Mouse (Mus musculus) G1E (cell line): ENCODE measurements around the gene Fam189a1.

Experiments
- CTCF ChIP-seq: IDR thresholded peaks from 2 replicates; pipeline ENCODE4 v1.5.1; 2012; ENCODE audit warnings: low read depth, low read length, inconsistent platforms, mixed read lengths
- GATA2 ChIP-seq: IDR thresholded peaks from 2 replicates; pipeline ENCODE4 v1.6.1; 2012; ENCODE audit warnings: low read depth, low read length, inconsistent platforms, borderline replicate concordance
- POLR2AphosphoS5 ChIP-seq: IDR thresholded peaks from 2 replicates; pipeline ENCODE4 v1.6.1; 2012; ENCODE audit warnings: low read depth, low read length, inconsistent platforms; ENCODE audit not compliant: insufficient replicate concordance
- TAL1 ChIP-seq: conservative IDR thresholded peaks from 2 replicates; pipeline ENCODE4 v1.6.1; 2012; ENCODE audit warnings: low read depth, low read length, inconsistent platforms, mixed read lengths

DNA sequence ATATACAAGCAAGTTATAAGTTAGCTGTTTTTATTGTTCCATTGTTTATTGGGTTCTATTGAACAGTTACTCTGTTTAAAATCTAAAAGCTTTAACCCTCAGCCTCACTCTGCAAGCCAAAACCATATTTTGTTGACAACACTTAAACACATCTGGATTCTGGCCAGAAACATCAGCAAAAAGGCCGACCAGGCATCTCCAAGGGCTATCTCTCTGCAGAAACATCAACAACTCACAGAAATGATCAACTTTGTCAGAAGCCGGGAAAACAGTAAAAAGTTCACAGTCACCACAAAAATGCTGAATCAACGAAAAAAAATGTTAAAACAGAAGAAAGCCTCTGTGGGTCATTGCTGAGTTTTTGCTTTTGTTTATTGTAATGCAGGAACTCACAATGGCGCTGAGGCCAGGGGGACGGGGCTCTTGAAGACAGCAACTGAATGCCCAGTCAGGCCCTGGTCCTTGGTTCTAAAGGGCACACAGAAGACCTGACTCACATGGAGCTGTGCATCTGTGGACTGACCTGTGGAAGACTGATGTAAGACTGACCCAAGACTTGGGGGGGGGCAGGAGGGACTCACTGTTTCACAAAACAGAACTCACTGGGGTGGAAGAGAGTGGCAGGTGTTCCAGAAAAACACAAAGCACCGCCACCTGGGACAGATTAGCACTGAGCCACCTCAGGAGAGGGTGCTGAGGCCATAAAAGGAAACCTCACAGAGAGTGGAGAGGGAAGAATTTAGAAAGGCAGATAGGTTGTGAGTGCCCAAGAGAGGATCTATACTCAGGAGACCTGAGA lies 74.2 kb downstream of the Fam189a1 start:
- no peak for TF ChIP-seq POLR2AphosphoS5
- TF ChIP-seq CTCF: no peak
- TF ChIP-seq TAL1: no peak
- no peak for TF ChIP-seq GATA2
